Mouse (Mus musculus): ENCODE measurements at regions not wholly inside any gene's neighbourhood (a gene's known extent, or its start where the extent isn't known, plus 50 kb on each side); places are given as distances from the start of the nearest gene placed in this dataset.
"Not testable (repeated sequence)": the region's sequence is repeated elsewhere in the genome, so short reads cannot be mapped to it uniquely, and the experiment has no call there.

- not testable (repeated sequence) for TF ChIP-seq CTCF (IDR thresholded peaks at IDR 0.05; ENCODE audit: low read depth); EP300 (optimal IDR thresholded peaks at IDR 0.05)
Observed at GRCm38 (mm10) chr17:3053859-3054258, 60.9 kb upstream of the Scaf8 start.

Data from stomach, postnatal 0 days (tissue).